Mouse (Mus musculus) forebrain, embryonic 16.5 days (tissue): ENCODE data around the gene Hp. TPM values are rescaled to one million over a fixed set of nuclear protein-coding genes. Genes with fewer than 3 reads are reported as not detected.

Source experiments
- ATAC-seq: fragments of 200-750 bp; cut with Nextera tagmentation; 2 replicates; pipeline ENCODE4 v1.8.0; 2017; ENCODE audit warnings: mild to moderate bottlenecking, moderate library complexity
- H3K27ac ChIP-seq: fragments of 300-500 bp; sonication (generic); 2 replicates; pipeline ENCODE4 v1.5.1; 2014; ENCODE audit warnings: low read length, control low read depth
- H3K27me3 ChIP-seq: fragments of 300-500 bp; sonication (generic); replicated peaks from 2 replicates; pipeline ENCODE4 v1.6.1; 2014; ENCODE audit warnings: low read length; ENCODE audit not compliant: control insufficient read depth, insufficient read depth
- H3K36me3 ChIP-seq: fragments of 300-500 bp; sonication (generic); 2 replicates; pipeline ENCODE4 v1.6.1; 2014; ENCODE audit not compliant: control insufficient read depth, insufficient read depth
- H3K4me1 ChIP-seq: fragments of 300-500 bp; sonication (generic); replicated peaks from 2 replicates; pipeline ENCODE4 v1.6.1; 2014; ENCODE audit warnings: low read length; ENCODE audit not compliant: control insufficient read depth, insufficient read depth
- H3K4me2 ChIP-seq: fragments of 300-500 bp; sonication (generic); 2 replicates; pipeline ENCODE4 v1.6.1; 2014; ENCODE audit warnings: mild to moderate bottlenecking, low read length, control low read depth
- H3K4me3 ChIP-seq: fragments of 300-500 bp; sonication (generic); replicated peaks from 2 replicates; pipeline ENCODE4 v1.5.1; 2014; ENCODE audit warnings: mild to moderate bottlenecking, low read length, control low read depth
- H3K9ac ChIP-seq: fragments of 300-500 bp; sonication (generic); replicated peaks from 2 replicates; pipeline ENCODE4 v1.6.1; 2014; ENCODE audit warnings: low read depth, low read length, control low read depth
- H3K9me3 ChIP-seq: fragments of 300-500 bp; sonication (generic); 2 replicates; pipeline ENCODE4 v1.6.1; 2016; ENCODE audit warnings: low read length; ENCODE audit not compliant: control insufficient read depth
- WGBS: fragments of 180-500 bp; shearing (Covaris S2); extraction: QIAGEN DNeasy Blood & Tissue Kit; methylation state at CpG from one replicate; pipeline ENCODE4 v1.1.7; 2014; 5-methylcytosine and 5-hydroxymethylcytosine counted together
- polyA plus RNA-seq: library from polyadenylated mRNA; unstranded; fragments of >200 nt; fragmentation: Nextera tagmentation; extraction: Ambion mirVana; gene quantifications from 2 replicates; pipeline ENCODE4 v1.2.1, GENCODE M21; 2015

Gene Hp
- polyA plus RNA-seq, 1 experiment from 2014 or later, result 0.20 TPM

DNA sequence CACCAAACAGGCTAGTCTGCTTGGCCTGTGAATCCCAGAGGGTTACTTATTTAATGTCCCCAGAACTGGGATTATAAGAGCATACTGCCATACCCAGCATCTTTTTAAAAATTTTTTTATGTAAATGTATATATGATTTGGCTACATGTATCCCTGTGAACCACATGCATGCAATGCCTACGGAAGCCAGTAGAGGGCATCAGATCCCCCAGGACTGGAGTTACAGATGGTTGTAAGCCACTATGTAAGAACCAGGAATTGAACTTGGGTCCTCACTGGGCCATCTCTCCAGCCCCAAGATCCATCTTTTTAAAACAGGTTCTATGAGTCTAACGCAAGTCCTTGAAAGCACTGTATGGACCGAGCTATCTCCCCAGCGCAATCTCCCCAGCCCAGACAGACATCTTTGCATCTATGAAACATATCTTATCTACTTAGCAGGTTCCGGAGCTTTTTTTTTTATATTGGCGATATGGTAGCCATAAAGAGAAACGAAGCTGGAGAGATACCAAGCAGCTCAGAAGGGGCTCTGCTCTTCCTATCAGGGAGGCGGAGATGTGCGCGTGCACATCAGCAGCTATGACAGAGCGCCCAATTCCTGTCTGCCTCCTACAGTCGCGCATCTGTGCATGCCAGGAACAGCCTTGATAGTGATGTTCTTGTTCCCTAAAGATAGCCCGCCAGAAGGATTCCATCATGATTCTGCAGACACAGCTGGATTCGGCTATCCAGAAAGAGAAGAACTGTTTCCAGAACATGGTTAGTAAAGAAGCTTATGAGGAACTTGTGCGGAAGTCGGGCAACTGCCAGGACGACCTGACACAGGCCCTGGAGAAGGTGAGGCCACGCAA, 43.6 kb downstream of the Hp start:
- no peak overlapping the region for H3K27ac ChIP-seq
- H3K9me3 ChIP-seq, result no peaks in the 10 kb centered on the region
- H3K4me1 ChIP-seq, result no peaks in the 10 kb centered on the region
- no peaks in the 10 kb centered on the region for H3K36me3 ChIP-seq
- H3K4me2 ChIP-seq, result no peak overlapping the region
- H3K9ac ChIP-seq, result no peak overlapping the region
- ATAC-seq, result no peak
- no peaks in the 10 kb centered on the region for H3K27me3 ChIP-seq
- no peak overlapping the region for H3K4me3 ChIP-seq
- WGBS, result 88% methylated on average over 19 of the region's 19 CpGs

Other genes starting within 250 kb of the Hp start
- gene Pmfbp1, start 85.1 kb downstream of the Hp start, polyA plus RNA-seq, result 0.06 and 0.18 TPM in 2 replicates
- 25.1 and 25.8 TPM in 2 replicates for gene Dhx38, start 13.3 kb downstream of the Hp start, polyA plus RNA-seq
- gene Txnl4b, start 13.3 kb downstream of the Hp start, polyA plus RNA-seq, result 30.8 and 31.5 TPM in 2 replicates
- 35.0 and 35.5 TPM in 2 replicates for gene Dhodh, start 29.5 kb upstream of the Hp start, polyA plus RNA-seq
- 0.03 TPM in 1 of 2 replicates, not detected in the other for gene Pkd1l3, start 35.3 kb upstream of the Hp start, polyA plus RNA-seq
- gene Ist1, start 114.1 kb upstream of the Hp start, polyA plus RNA-seq, result 187 and 199 TPM in 2 replicates
- gene Zfp821, start 126.4 kb upstream of the Hp start, polyA plus RNA-seq, result 85.6 and 88.3 TPM in 2 replicates
- gene Atxn1l, start 158.6 kb upstream of the Hp start, polyA plus RNA-seq, result 4.4 and 5.1 TPM in 2 replicates
- gene Ap1g1, start 199.4 kb upstream of the Hp start, polyA plus RNA-seq, result 56.0 and 65.5 TPM in 2 replicates